Mouse (Mus musculus) heart, postnatal 0 days (tissue): ENCODE data around the gene Nop16. TPM values are rescaled to one million over a fixed set of nuclear protein-coding genes. Genes with fewer than 3 reads are reported as not detected.

Experiments
- ATAC-seq: fragments of 200-750 bp; cut with Nextera tagmentation; 2 replicates; pipeline ENCODE4 v1.8.0; 2017; ENCODE audit warnings: low read depth, moderate number of reproducible peaks, moderate library complexity; ENCODE audit not compliant: insufficient read depth
- DNase-seq: peaks from one replicate; pipeline ENCODE4 v3.0.0-alpha.2; 2016; ENCODE audit warnings: low spot score
- H3K27ac ChIP-seq: fragments of 300-500 bp; sonication (generic); 2 replicates; pipeline ENCODE4 v1.5.1; 2014; ENCODE audit warnings: low read depth, mild to moderate bottlenecking
- H3K27me3 ChIP-seq: fragments of 300-500 bp; sonication (generic); 2 replicates; pipeline ENCODE4 v1.6.1; 2014; ENCODE audit warnings: low read length, mixed read lengths; ENCODE audit not compliant: control insufficient read depth, insufficient read depth
- H3K36me3 ChIP-seq: fragments of 300-500 bp; sonication (generic); replicated peaks from 2 replicates; pipeline ENCODE4 v1.6.1; 2014; ENCODE audit warnings: low read length, mixed read lengths; ENCODE audit not compliant: control insufficient read depth, insufficient read depth
- H3K4me1 ChIP-seq: fragments of 300-500 bp; sonication (generic); 2 replicates; pipeline ENCODE4 v1.6.1; 2014; ENCODE audit warnings: antibody characterized with exemption; ENCODE audit not compliant: control insufficient read depth, insufficient read depth
- H3K4me2 ChIP-seq: fragments of 300-500 bp; sonication (generic); 2 replicates; pipeline ENCODE4 v1.6.1; 2014; ENCODE audit warnings: low read depth, mild to moderate bottlenecking, low read length, moderate library complexity
- H3K4me3 ChIP-seq: fragments of 300-500 bp; sonication (generic); 2 replicates; pipeline ENCODE4 v1.5.1; 2014; ENCODE audit warnings: low read depth, low read length
- H3K9ac ChIP-seq: fragments of 300-500 bp; sonication (generic); replicated peaks from 2 replicates; pipeline ENCODE4 v1.6.1; 2014; ENCODE audit warnings: low read depth, low read length, mixed read lengths
- H3K9me3 ChIP-seq: fragments of 300-500 bp; sonication (generic); replicated peaks from 2 replicates; pipeline ENCODE4 v1.6.1; 2016; ENCODE audit warnings: low read length; ENCODE audit not compliant: control insufficient read depth
- CTCF ChIP-seq: IDR thresholded peaks from 2 replicates; pipeline ENCODE4 v1.5.1; 2016; ENCODE audit warnings: antibody characterized with exemption, control low read depth, low read depth
- EP300 ChIP-seq: IDR thresholded peaks from 2 replicates; pipeline ENCODE4 v1.6.1; 2016; ENCODE audit warnings: antibody characterized with exemption, low read depth
- WGBS: fragments of 180-500 bp; shearing (Covaris S2); extraction: QIAGEN DNeasy Blood & Tissue Kit; methylation state at CpG from one replicate; pipeline ENCODE4 v1.1.7; 2014; 5-methylcytosine and 5-hydroxymethylcytosine counted together
- polyA plus RNA-seq: library from polyadenylated mRNA; unstranded; fragments of >200 nt; fragmentation: Nextera tagmentation; extraction: Ambion mirVana; gene quantifications from 2 replicates; pipeline ENCODE4 v1.2.1, GENCODE M21; 2015
- total RNA-seq: library from RNA; depleted of rRNA; stranded (reverse); fragments of >200 nt; gene quantifications from 2 replicates; pipeline ENCODE4 v1.2.3, GENCODE M21; 2014; ENCODE audit warnings: low replicate concordance

Nop16 gene
- total and polyA plus RNA-seq, 2 experiments from 2014 or later: 12.1 to 30.0 TPM

DNA sequence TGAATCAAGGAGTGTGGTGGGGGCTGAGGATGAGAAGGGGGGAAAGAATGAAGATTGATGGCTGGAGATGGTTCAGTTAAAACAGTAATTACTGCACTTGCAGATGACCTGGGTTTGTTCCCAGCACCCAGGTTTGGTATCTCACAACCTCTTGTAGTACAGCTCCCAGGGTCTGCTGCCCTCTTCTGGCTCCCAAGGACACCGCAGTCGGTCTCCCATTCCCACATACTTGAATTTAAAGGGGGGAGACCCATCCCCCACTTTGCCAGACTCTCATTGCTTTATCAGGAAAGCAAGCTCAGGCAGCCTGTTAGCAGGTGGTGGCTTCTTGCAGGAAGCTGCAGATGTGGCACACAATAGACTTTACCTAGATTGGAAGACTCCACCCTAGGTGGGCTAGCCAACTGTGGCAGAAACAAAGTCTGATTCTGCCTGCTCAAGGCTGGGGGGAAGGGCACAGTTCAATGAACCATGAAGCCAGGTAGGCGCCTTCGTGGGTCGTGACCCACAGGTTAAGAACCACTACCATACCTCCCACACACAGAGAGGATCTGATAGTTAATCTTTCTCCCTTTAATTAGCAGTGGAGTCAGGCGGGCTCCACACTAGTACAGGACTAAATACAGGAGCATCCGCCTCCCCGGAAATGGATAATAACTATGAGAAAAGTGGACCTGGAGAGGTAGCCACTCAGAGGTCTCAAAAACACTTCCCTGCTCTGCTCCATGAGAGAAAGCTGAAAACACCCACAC is 24.1 kb downstream of the Nop16 start:
- no peaks in the 10 kb centered on the region for H3K9me3 ChIP-seq
- 54% methylated on average over 8 of the region's 8 CpGs for WGBS
- no peak overlapping the region for H3K9ac ChIP-seq
- peak; percentile 45 for ATAC-seq
- H3K4me3 ChIP-seq: peak overlapping the region; percentile 85
- TF ChIP-seq EP300 (no peak), CTCF (peak; percentile 43)
- peak; percentile 40 for DNase-seq
- H3K4me2 ChIP-seq: peak overlapping the region; percentile 73
- H3K36me3 ChIP-seq: peaks cover 10% of the 10 kb centered on the region
- peaks cover 3% of the 10 kb centered on the region; the same call in 1 of the 2 replicates for H3K4me1 ChIP-seq
- no peaks in the 10 kb centered on the region for H3K27me3 ChIP-seq
- 0 out of 2 replicates have a peak overlapping the region, but pooled peaks have one; percentile 15 for H3K27ac ChIP-seq

DNA sequence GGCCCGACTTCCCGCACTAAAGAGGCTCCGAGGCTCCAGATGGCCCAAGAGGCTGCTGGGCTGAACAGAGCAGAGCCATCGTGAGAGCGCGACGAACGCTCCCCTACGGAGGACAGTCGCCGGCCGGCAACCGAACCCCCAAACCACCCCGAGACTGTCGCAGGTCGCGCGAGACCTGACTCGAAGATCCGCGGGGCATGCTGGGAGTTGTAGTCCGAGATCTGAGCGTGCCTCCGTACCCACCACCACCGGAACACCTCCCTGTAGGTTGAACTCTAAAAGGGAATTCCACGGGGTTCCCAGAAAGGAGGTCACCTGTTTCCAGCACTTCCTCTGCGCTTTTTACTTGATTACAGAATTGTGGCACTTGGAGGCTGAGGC is 24.7 kb downstream of the Nop16 start, which contains the start of gene 4833439L19Rik:
Gene 4833439L19Rik (minus strand): TSS at position 235 of the 381 bp plus-strand sequence.
- peak within 1 kb of the TSS; percentile 60; the same call in 1 of the 2 replicates for H3K27ac ChIP-seq
- H3K4me1 ChIP-seq: peaks cover 3% of the 10 kb centered on the region; the same call in 1 of the 2 replicates
- peak within 1 kb of the TSS; percentile 93 for H3K9ac ChIP-seq
- H3K4me3 ChIP-seq: peak within 1 kb of the TSS; percentile 85
- under 1% methylated on average over 27 of the region's 27 CpGs for WGBS
- TF ChIP-seq CTCF (no peak), EP300 (peak; percentile 80; the same call in 1 of the 2 replicates)
- DNase-seq (peak; percentile 95), ATAC-seq (peak; percentile 97)
- peak within 1 kb of the TSS; percentile 73 for H3K4me2 ChIP-seq
- no peaks in the 10 kb centered on the region for H3K27me3 ChIP-seq
- H3K36me3 ChIP-seq: peaks cover 16% of the 10 kb centered on the region
- no peaks in the 10 kb centered on the region for H3K9me3 ChIP-seq

DNA sequence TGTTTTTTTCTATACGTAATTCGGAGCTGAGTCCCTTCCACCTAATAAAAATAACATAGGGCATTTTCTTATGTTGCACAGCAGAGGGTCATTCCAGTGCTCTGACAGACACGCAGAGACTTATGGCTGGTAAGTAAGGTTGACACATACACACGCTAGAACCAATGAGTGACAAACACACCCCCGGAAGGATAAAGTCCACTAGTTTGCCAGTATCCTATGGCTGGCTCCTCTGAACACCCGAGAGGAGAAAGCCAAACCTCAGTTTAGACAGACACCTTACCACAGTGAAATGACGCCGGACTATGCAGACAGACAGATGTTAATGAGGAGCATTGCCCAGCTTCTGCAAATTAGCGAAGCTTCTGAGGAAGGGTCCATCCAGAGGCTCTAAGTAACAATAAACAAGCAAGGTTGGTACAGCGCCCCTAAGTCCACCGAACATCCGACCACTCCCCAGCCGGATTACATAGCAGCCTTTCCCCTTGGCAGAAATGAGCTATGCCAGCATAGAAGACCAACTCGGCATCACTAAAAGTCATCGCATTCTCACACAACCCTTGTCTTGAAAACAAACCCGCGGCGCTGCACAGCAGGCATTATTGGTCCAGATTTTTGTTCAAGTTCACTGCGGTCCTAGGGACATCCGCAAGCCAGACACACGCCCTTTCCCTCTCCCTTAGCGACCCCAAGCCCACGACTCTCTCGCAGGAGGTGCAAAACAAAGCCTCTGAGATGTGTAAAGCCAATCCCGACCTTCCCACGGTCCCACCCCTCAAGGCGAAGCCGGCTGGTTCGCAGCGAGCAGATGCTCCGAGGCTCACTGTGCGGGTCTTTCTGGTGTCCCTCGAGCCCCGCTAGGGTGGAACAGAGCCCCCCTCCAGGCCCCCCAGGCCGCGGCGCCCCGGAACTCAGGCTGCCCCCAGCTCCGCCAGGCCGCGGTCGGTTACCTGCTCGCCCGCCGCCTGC is 25.4 kb downstream of the Nop16 start:
- 10% methylated on average over 45 of the region's 45 CpGs for WGBS
- Histone ChIP-seq H3K4me3 (peak overlapping the region; percentile 85), H3K27ac (peak overlapping the region; percentile 60; the same call in 1 of the 2 replicates), H3K9ac (peak overlapping the region; percentile 93), H3K27me3 (no peaks in the 10 kb centered on the region), H3K4me1 (peaks cover 3% of the 10 kb centered on the region; the same call in 1 of the 2 replicates), H3K36me3 (peaks cover 22% of the 10 kb centered on the region), H3K9me3 (no peaks in the 10 kb centered on the region), H3K4me2 (peak overlapping the region; percentile 73)
- peak; percentile 44 for ATAC-seq
- TF ChIP-seq CTCF: no peak
- no peak for TF ChIP-seq EP300
- DNase-seq: no peak

DNA sequence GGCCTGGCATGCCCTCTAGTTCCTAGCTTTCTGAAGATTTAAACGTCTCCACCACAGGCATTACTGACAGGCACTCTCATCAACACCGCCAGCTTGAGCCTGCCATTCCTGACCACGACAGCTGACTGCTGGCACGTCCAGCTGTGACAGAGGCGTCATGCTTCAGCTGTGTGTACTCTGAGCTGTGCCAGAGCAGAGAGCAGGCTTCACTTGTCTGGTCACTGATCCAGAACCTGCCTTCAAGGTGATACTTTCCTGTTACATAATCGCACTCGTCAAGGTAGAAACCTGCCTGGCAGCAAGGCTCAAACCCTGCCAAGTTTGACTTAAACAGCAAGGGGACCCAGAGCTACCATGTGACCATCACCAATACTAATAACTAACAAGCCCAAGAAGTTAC is 27.3 kb downstream of the Nop16 start:
- Histone ChIP-seq H3K4me2 (no peak overlapping the region), H3K27ac (no peak overlapping the region), H3K9ac (no peak overlapping the region), H3K36me3 (peaks cover 42% of the 10 kb centered on the region), H3K27me3 (no peaks in the 10 kb centered on the region), H3K9me3 (no peaks in the 10 kb centered on the region), H3K4me3 (no peak overlapping the region), H3K4me1 (peaks cover 3% of the 10 kb centered on the region; the same call in 1 of the 2 replicates)
- no peak for DNase-seq
- ATAC-seq: no peak
- TF ChIP-seq EP300 (no peak), CTCF (no peak)
- WGBS: 67% methylated on average over 7 of the region's 7 CpGs

DNA sequence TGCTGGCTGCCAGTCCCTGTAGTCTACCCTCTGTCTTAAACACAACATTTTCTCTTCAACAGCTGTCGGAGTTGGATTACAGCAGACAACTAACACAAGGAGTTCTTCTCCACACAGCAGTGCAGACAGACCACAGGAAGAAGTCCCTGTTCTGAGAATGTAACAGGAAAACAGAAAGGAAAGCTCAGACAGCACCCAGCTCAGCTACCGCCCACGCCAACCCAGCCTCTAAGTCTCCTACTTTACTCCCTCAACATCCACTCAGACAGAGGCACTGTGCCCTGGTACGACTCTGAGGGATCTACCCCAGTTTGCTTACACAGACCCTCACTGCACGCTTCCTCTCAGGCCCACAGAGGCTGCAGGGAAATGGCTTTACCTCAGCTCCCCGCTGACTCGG is 29.3 kb downstream of the Nop16 start:
- Histone ChIP-seq H3K36me3 (peaks cover 60% of the 10 kb centered on the region), H3K4me1 (peaks cover 3% of the 10 kb centered on the region; the same call in 1 of the 2 replicates), H3K4me2 (no peak overlapping the region), H3K27me3 (no peaks in the 10 kb centered on the region), H3K9ac (no peak overlapping the region), H3K27ac (no peak overlapping the region), H3K9me3 (no peaks in the 10 kb centered on the region), H3K4me3 (no peak overlapping the region)
- ATAC-seq (no peak), DNase-seq (no peak)
- TF ChIP-seq EP300: no peak
- no peak for TF ChIP-seq CTCF
- WGBS: 87% methylated on average over 7 of the region's 7 CpGs
